Mouse (Mus musculus): ENCODE data around the gene Prdm2. TPM values are rescaled to one million over a fixed set of nuclear protein-coding genes. Genes with fewer than 3 reads are reported as not detected.

The Prdm2 gene
- total RNA-seq, 2 experiments from 2014 or later = 45.5 to 49.1 TPM

DNA sequence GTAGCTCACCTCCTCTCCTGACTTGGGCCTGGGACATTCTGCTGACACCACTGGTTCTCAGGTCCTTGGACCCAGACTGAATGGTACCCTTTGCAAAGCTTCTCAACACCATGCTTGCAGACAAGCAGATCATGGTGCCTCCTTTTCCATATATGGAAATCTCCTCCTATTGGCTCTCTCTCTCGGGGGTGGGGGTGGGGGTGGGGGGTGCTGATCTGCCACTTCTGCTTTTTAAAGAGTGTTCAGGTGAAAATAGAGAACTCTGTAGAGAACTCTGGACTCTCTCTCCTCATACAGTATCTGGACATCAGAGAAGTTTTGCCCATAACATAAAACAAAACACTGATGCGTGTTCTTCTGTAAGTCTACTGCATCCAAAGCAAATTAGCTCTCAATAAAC, 106.2 kb downstream of the Prdm2 start:
- Histone ChIP-seq H3K27ac (no peak overlapping the region), H3K4me3 (no peak overlapping the region)
- DNase-seq (ENCODE audit: low spot score in 2 of 2) = no peak
- no peak for TF ChIP-seq CTCF (conservative IDR thresholded peaks at IDR 0.05)

DNA sequence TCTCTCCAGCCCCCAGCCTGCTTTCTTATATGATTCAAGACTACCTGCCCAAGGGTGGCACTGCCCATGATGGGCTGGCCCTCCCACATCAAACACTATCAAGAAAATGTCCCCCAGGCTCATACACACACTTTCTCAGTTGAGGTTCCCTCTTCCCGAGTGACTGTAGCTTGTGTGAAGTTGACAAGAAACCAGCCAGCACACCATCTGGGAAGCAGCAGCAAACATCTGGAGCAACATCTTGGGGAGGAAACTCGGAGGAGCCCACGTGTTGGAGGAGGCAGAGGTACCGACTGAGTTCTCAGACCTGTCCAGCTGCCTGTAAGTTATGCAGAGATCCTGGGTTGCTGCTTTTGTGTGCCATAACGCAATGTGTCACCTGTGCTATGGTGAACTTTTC, 108.1 kb downstream of the Prdm2 start:
- DNase-seq (ENCODE audit: low spot score in 2 of 2) = no peak
- TF ChIP-seq CTCF (conservative IDR thresholded peaks at IDR 0.05) = no peak
- no peak overlapping the region for H3K27ac ChIP-seq
- H3K4me3 ChIP-seq = no peak overlapping the region

DNA sequence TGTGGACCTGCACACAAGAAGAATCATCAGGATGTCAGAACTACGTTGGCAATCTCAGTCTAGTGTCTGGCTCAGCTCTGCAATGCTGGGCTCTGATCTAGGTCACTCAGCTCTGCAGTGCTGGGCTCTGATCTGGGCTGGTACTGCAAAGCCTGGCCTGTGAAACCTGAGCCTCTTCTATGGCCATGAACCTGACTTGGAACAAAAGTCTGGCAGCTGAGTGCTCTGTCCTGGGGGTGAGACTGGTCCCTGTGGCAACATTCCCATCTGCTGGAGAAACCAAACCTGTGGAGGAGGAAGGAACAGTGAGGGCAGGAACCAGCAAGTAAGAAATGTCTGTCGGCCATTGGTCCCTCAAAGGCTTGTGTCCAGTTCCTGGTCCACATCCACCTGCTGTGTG, 109.0 kb downstream of the Prdm2 start:
- no peak for TF ChIP-seq CTCF (conservative IDR thresholded peaks at IDR 0.05)
- DNase-seq (ENCODE audit: low spot score in 2 of 2) = no peak
- H3K4me3 ChIP-seq = no peak overlapping the region
- H3K27ac ChIP-seq = no peak overlapping the region

DNA sequence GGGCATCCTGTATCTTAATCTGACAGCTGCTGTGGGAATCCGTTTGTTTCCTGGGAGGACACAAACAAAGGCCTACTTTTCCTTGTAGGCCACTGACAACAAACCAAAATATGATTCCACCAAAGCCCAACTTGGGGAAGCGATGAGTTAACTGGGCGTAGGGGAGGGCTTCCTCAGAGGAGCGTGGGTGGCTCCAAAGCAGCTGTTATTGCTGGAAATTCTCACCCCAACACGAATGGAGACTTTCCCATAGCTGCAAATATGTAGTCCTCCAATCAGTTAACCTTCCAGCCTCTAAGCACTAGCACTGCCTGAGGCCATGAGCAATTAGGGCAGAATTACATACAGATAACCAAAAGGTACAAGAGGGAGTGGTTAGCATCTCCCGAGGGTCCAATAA, 112.6 kb downstream of the Prdm2 start:
- TF ChIP-seq CTCF (conservative IDR thresholded peaks at IDR 0.05) = no peak

DNA sequence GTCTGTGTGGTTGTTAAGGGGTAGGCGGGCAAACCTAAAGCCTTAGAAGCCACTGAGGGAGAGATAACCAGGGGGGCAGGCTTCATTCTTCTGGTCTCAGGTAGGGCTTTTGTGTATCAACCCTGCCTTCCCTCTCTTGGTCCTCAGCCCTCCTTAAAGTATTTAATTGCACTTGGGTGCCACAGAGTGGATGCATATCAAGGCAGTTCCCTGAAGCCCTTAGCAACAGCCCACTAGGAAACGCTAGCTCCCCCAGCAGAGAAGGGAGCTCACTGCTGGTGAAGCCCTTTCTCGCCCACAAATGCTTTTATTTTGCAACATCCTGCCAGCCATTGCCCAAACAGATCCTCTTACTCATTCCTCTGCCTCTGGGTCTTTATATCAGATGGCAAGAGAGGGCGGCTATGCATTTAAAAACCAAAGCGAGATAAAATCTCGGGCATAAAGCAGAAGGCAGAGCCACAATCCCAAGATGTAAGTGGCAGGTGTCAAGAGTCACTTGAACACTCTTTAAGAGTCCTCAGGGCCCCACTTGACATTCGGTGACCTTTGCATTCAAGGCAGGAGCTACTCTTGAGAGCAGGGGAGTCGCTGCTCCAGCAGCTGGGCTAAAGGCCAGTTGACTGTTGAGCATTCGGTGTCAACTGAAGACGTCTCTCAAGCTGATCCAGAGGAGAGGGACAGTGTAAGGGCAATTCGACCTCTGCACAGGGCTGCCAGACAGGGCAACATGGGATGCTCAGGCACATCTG, 113.3 kb downstream of the Prdm2 start:
- Histone ChIP-seq H3K27ac (no peak overlapping the region), H3K4me3 (no peak overlapping the region)
- no peak for DNase-seq (ENCODE audit: low spot score in 2 of 2)
- TF ChIP-seq CTCF (conservative IDR thresholded peaks at IDR 0.05) = no peak

More for the DNA sequence above, 112.6 kb downstream of the Prdm2 start:
- Histone ChIP-seq H3K4me3 (no peak overlapping the region), H3K27ac (no peak overlapping the region)
- no peak for DNase-seq (ENCODE audit: low spot score in 2 of 2)

DNA sequence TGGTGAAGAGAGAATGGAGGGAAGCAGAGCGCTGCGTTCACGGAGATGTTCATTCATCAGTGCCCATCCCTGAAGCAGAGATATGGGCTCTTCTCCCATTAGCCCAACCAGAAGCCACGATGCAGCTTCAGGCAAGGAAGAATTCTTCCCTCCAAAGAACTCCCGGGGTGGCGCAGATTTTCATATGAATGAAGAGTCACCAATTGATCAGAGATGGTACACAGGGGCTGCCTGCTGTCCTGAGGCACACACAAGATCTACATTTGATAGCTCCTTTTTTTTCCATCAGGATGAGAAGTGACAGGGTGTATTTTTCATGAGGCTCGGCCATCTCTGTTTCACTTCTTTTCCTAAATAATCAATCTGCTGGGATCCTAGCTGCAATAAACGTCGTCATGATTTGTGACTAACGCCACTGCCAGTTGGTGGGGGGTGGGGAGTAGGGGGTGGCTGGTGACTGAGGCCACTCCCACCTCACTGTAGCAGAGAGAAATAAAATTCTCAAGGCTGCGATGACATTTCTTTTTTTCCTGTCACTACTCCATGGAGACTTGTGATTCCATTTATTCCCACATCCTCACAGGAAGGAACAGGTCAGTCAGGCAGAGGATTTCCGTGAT, 120.6 kb downstream of the Prdm2 start:
- Histone ChIP-seq H3K27ac (no peak overlapping the region), H3K4me3 (no peak overlapping the region)
- TF ChIP-seq CTCF (conservative IDR thresholded peaks at IDR 0.05) = no peak
- DNase-seq (ENCODE audit: low spot score in 2 of 2) = no peak

DNA sequence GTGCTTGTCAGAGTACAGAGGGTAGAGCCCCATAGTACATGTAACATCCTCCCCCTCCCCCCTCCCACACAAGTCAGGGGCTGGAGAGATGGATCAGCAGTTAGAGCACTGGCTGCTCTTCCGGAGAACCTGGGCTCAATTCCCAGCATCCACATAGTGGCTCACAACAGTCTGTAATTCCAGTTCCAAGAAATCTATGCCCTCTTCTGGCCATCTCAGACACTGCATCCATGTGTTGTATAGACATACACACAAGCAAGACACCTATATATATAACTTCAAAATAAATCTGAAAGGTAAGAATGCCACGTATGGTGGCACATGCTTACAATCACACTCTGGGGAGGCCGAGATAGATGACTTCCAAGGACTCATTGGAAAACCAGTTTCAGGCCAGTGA, 122.2 kb downstream of the Prdm2 start:
- no peak for DNase-seq (ENCODE audit: low spot score in 2 of 2)
- TF ChIP-seq CTCF (conservative IDR thresholded peaks at IDR 0.05) = peak; percentile 23; the same call in 1 of the 2 replicates
- no peak overlapping the region for H3K27ac ChIP-seq
- H3K4me3 ChIP-seq = no peak overlapping the region

DNA sequence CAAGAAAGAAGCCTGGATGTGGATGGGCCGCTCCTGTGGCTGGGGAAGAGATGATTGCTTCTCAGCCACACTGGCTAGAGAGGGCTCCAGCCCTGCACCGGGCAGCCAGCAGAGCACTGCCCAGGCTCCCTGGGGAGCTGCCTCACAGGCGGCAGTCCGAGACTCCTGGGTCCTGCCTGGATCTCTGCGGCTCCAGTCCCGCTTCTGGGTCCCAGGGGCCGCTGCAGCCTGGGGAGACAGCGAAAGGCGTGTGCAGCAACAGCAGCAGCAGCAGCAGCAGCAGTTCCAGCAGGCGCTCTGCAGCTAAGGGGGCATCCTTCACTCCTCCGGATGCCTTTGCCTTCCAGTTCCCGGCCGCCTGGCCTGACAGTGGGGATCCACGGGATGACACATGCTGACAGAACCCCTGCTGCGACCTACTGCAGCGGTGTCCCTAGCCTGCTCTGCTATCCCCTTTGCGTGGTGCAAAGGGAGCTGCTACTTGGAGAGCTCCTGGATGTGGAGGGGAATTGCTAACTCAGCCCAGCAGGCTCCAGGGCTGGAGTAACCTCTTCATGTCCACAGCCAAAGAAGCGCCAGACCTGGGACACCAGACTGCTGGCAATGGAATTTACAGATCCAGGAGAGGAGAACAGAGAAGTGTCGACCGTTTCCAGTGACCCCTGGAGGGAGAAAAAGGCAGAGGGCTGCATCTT, 138.6 kb downstream of the Prdm2 start:
- no peak overlapping the region for H3K27ac ChIP-seq
- no peak for DNase-seq (ENCODE audit: low spot score in 2 of 2)
- peak overlapping the region; percentile 22; the same call in 1 of the 2 replicates for H3K4me3 ChIP-seq
- 0 out of 2 replicates have a peak, but pooled peaks have one; percentile 8 for TF ChIP-seq CTCF (conservative IDR thresholded peaks at IDR 0.05)

DNA sequence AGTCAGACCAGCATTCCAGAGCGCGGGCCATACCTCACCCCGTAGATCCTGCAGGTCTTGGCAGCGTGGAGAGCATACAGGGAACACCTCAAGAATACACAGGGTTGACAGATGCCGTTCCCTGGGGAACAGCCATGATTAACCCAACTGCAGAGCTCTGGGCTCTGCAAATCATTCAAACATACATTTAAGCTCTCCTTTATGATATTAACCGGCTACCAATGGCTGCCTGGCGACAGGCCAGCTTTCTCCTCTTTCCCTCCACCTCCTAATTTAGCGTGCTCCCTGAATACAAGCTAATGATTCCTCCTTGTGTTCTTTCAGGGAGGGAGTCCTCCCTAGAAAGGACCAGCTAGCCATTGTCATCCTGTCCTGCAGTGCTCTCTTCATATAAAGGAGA, 141.0 kb downstream of the Prdm2 start:
- Histone ChIP-seq H3K27ac (no peak overlapping the region), H3K4me3 (no peak overlapping the region)
- no peak for TF ChIP-seq CTCF (conservative IDR thresholded peaks at IDR 0.05)
- DNase-seq (ENCODE audit: low spot score in 2 of 2) = no peak

DNA sequence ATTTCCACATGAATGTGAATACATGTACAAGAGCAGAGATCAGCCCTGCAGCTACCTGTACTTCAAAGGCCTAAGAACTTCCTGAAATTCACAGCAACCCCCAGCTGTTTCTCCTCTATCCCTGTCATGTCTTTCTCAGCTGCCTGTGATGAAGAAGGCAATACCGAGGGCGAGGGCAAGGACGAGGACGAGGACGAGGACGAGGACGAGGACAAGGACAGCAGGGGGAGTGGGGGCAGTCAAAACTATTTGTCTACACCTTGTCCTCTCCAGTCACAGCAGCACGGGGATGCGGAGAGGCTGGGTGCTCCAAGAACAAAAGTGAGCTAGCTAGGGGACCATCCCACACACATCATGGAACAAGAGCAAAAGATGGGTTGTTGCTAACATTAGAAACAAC, 145.8 kb downstream of the Prdm2 start:
- TF ChIP-seq CTCF (conservative IDR thresholded peaks at IDR 0.05) = no peak
- Histone ChIP-seq H3K4me3 (no peak overlapping the region), H3K27ac (no peak overlapping the region)
- DNase-seq (ENCODE audit: low spot score in 2 of 2) = no peak

DNA sequence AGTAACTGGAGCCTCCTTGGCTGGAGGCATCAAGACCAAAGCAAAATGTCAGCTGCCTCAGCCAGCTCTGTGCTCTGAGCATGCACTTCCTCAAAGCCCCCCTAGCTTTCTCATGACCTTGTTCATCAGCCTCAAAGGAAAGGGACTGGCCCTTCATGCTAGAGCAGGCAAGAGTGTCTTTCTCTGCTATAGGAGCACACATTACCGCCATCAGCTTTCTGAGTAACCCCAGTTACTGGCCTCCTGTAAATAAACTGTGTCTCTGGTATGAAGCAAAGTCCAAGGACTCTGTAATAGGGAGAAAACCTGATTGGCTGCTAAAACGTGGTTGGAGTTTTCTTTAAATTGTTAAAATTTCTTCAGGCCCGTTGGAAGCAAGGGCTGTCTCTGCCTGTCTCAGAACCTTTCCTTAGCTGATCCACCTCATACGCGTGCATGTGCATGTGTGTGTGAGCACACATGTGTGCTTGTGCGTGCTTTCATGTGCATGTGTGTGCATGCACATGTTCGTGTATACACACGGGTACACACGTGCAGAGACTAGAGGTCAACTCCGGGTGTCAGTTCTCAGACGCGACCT, 153.9 kb downstream of the Prdm2 start:
- TF ChIP-seq CTCF (conservative IDR thresholded peaks at IDR 0.05) = no peak
- DNase-seq (ENCODE audit: low spot score in 2 of 2) = no peak
- Histone ChIP-seq H3K27ac (no peak overlapping the region), H3K4me3 (no peak overlapping the region)

Small RNA genes lying within 50 kb of the gene (microRNA-seq; reads per million reads assigned to microRNA genes)
- 0.64 to 1.5 reads per million in 2 experiments for gene Mir7021

Other genes starting within 250 kb of the Prdm2 start
- 10 to 100 TPM; 19.5 to 19.6 TPM for gene Pdpn, start 86.6 kb upstream of the Prdm2 start, total RNA-seq (2021)
- 1 to 10 TPM in 1 of 2 experiments, under 1 TPM in 1; 0.82 to 1.4 TPM for gene Lrrc38, start 136.8 kb upstream of the Prdm2 start, total RNA-seq (2021)
- gene Pramel1, start 181.4 kb upstream of the Prdm2 start, total RNA-seq (2021) = not detected
- gene Pramef8, start 199.4 kb upstream of the Prdm2 start, total RNA-seq (2021) = 10 to 100 TPM; 14.1 to 14.4 TPM
- not detected for gene Oog4, start 237.3 kb upstream of the Prdm2 start, total RNA-seq (2021)